In the genomic region with DNA sequence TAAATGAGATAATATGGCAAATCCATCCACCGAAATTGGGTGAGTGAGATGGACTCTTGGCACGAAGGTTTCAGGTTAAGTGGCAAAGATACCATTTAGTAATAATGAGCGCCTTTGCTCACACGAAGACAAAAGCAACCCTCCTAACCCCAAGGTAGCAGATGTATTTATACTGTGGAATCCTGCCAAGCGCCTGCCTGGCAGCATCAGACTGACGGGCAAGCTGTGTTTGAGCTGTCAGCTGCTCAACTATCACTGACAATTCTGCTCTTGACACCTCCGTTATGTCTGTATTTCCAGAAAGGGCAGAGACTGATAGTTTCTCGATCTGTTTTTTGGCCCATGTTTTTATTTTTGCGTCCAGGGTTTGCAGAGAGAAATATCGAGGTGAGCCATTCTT, we compare ENCODE assay signal across 10 mouse cellular contexts.
A peak's percentile ranks its signal among the peaks of the same experiment; 100 is the strongest.
DNase-seq lines count a peak whose midpoint lies in the region; ATAC-seq lines count a peak whose summit lies in the region.
"Had no signal": no experiment of that assay in that cellular context is flagged by ENCODE, and none has a peak within 500 bp of the region (broad histone marks: within the 10 kb centered on the region; RNA-seq: fewer than 3 reads in every experiment).

No protein-coding gene starts in this region.

- intact Hi-C loops in left cerebral cortex, postnatal 4 days (cut with DNase I), result no loop called here

- peak; percentile 65 for DNase-seq in left cerebral cortex, postnatal 4 days
- DNase-seq in left cerebral cortex, adult 9 months (ENCODE audit: low spot score in 2 of 2), result no peak
- DNase-seq in cerebellum, postnatal 10 days, result peak; percentile 80 to 81
- DNase-seq in layer of hippocampus, postnatal 14 days (ENCODE audit: low spot score in 2 of 2), result peak; percentile 45 to 86
- no peak for DNase-seq in gastrocnemius, postnatal 25 days
- DNase-seq: kidney, adult 11 months had no signal

- H3K4me3 ChIP-seq in heart, embryonic 16.5 days (ENCODE audit: low read length), result 0 out of 2 replicates have a peak overlapping the region, but pooled peaks have one; percentile 22
- H3K4me3 ChIP-seq: embryonic facial prominence, embryonic 15.5 days; midbrain, embryonic 12.5 days had no signal

- peak overlapping the region; percentile 31; the same call in 1 of the 2 replicates for H3K27ac ChIP-seq in heart, embryonic 16.5 days (ENCODE audit: low read length)
- H3K27ac ChIP-seq: embryonic facial prominence, embryonic 15.5 days; midbrain, embryonic 12.5 days had no signal

- no peaks in the 10 kb centered on the region for H3K9me3 ChIP-seq in heart, embryonic 16.5 days (replicated peaks; ENCODE audit: control insufficient read depth, low read length)
- H3K9me3 ChIP-seq: embryonic facial prominence, embryonic 15.5 days; midbrain, embryonic 12.5 days had no signal

- peak; percentile 70 for ATAC-seq in heart, embryonic 16.5 days (replicated peaks; ENCODE audit: extremely low read depth, insufficient read depth, low FRiP score)
- ATAC-seq in granulocyte monocyte progenitor cell, adult 5-6 weeks (replicated peaks; ENCODE audit: poor library complexity, severe bottlenecking), result no peak

- H3K36me3 ChIP-seq in heart, embryonic 16.5 days (ENCODE audit: control insufficient read depth, insufficient read depth), result no peaks in the 10 kb centered on the region
- H3K36me3 ChIP-seq: embryonic facial prominence, embryonic 15.5 days; midbrain, embryonic 12.5 days had no signal

- WGBS in heart, embryonic 16.5 days, result 38% methylated on average over 10 of the region's 10 CpGs

- no peaks in the 10 kb centered on the region for H3K27me3 ChIP-seq in heart, embryonic 16.5 days (ENCODE audit: control insufficient read depth, insufficient read depth, low read length)
- H3K27me3 ChIP-seq: embryonic facial prominence, embryonic 15.5 days; midbrain, embryonic 12.5 days had no signal

- no peaks in the 10 kb centered on the region; the same call in 1 of the 2 replicates for H3K4me1 ChIP-seq in heart, embryonic 16.5 days (ENCODE audit: control insufficient read depth, insufficient read depth, low read length)
- H3K4me1 ChIP-seq: embryonic facial prominence, embryonic 15.5 days; midbrain, embryonic 12.5 days had no signal

- H3K9ac ChIP-seq in heart, embryonic 16.5 days (ENCODE audit: low read length), result no peak overlapping the region
- H3K9ac ChIP-seq: embryonic facial prominence, embryonic 15.5 days; midbrain, embryonic 12.5 days had no signal

- H3K4me2 ChIP-seq in heart, embryonic 16.5 days (ENCODE audit: low read depth, low read length), result peak overlapping the region; percentile 45
- H3K4me2 ChIP-seq: embryonic facial prominence, embryonic 15.5 days; midbrain, embryonic 12.5 days had no signal

Comparison
In these comparisons a context has a peak if more than half of its experiments do, and no peak if none do; other contexts are left out.
1. DNase-seq: peak in left cerebral cortex, postnatal 4 days (single experiment), cerebellum, postnatal 10 days (2 of 2) and layer of hippocampus, postnatal 14 days (2 of 2); none in left cerebral cortex, adult 9 months (0 of 2) and gastrocnemius, postnatal 25 days (single experiment).